Mouse (Mus musculus): ENCODE measurements around the gene Sept7.

- TF ChIP-seq EP300 (IDR thresholded peaks at IDR 0.05) (0 out of 2 replicates have a peak, but pooled peaks have one; percentile 3), CTCF (IDR thresholded peaks at IDR 0.05) (no peak)
Measured at GRCm38 (mm10) chr9:25242266-25242665, 10.0 kb upstream of the Sept7 start.
